Mouse (Mus musculus): ENCODE data around the gene Olfr1289. TPM values are rescaled to one million over a fixed set of nuclear protein-coding genes. Genes with fewer than 3 reads are reported as not detected.

The Olfr1289 gene
- total and polyA plus RNA-seq, 3 experiments: not detected

DNA sequence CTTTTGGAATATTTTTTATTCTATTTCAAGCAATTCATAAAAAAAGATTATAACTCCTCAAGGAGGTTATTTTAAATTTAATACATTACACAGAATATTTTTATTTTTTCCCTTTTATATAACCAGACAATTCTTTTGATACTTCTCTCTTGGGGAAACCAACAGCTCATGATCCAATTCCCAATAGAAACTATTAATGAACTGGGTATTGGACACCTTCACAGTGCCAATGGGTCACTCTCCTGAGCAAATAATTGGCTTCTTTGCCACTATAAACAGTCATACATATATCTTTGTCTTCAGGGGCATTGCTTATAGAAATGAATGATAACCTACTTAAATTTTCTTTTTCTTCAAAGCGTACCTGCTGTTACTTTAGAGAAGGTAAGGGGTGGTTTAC is 6.8 kb upstream of the Olfr1289 start, which contains the start of gene Olfr1288:
Olfr1288 (plus strand) TSS at position 301 of the 400 bp plus-strand sequence.
- no peak within 1 kb of the TSS for H3K27ac ChIP-seq (ENCODE audit: control insufficient read depth, low read depth, low read length)
- H3K79me2 ChIP-seq (ENCODE audit: control insufficient read depth, insufficient read depth, low read length, poor library complexity): no peaks in the 10 kb centered on the region
- no peak within 1 kb of the TSS for H3K9ac ChIP-seq (ENCODE audit: control insufficient read depth, low read depth, low read length, poor library complexity, severe bottlenecking)
- H3K27me3 ChIP-seq (ENCODE audit: control insufficient read depth in 1 of 2, insufficient read depth in 2 of 2, low read length in 2 of 2): no peaks in the 10 kb centered on the region
- no peak for DNase-seq (ENCODE audit: low read depth, low spot score)
- H3K4me3 ChIP-seq (ENCODE audit: control insufficient read depth in 1 of 2, insufficient read depth in 1 of 2, low read depth in 2 of 2, low read length in 2 of 2): no peak within 1 kb of the TSS
- no peak for TF ChIP-seq ZKSCAN1 (IDR thresholded peaks at IDR 0.05; ENCODE audit: low read depth, low read length)
- no peak for TF ChIP-seq TBP (IDR thresholded peaks at IDR 0.05; ENCODE audit: low read depth, low read length)
- no peak for TF ChIP-seq CHD1 (IDR thresholded peaks at IDR 0.05; ENCODE audit: low read depth, low read length)
- no peak for TF ChIP-seq NRF1 (IDR thresholded peaks at IDR 0.05; ENCODE audit: insufficient read depth, low read depth, low read length, poor library complexity, severe bottlenecking)
- no peak for TF ChIP-seq CHD2 (IDR thresholded peaks at IDR 0.05; ENCODE audit: low read length)
- TF ChIP-seq MAZ (IDR thresholded peaks at IDR 0.05; ENCODE audit: low read depth, low read length): no peak
- no peak for TF ChIP-seq MXI1 (IDR thresholded peaks at IDR 0.05; ENCODE audit: low read depth, low read length)
- no peak for TF ChIP-seq CTCF (IDR thresholded peaks at IDR 0.05 in 2 of 3, conservative IDR thresholded peaks at IDR 0.05 in 1 of 3; ENCODE audit: control insufficient read depth in 1 of 3, insufficient read depth in 1 of 3, low read depth in 2 of 3, low read length in 3 of 3, poor library complexity in 1 of 3, severe bottlenecking in 1 of 3)
- no peak for TF ChIP-seq SIN3A (IDR thresholded peaks at IDR 0.05; ENCODE audit: low read length)
- TF ChIP-seq HCFC1 (IDR thresholded peaks at IDR 0.05; ENCODE audit: low read depth, low read length): no peak
- TF ChIP-seq USF2 (IDR thresholded peaks at IDR 0.05; ENCODE audit: borderline replicate concordance in 1 of 2, insufficient read depth in 1 of 2, low read depth in 1 of 2, low read length in 2 of 2): no peak
- no peak for TF ChIP-seq SMC3 (IDR thresholded peaks at IDR 0.05; ENCODE audit: low read depth, low read length)
- TF ChIP-seq TAL1 (IDR thresholded peaks at IDR 0.05; ENCODE audit: low read length): no peak
- no peaks in the 10 kb centered on the region for H3K4me1 ChIP-seq (ENCODE audit: control insufficient read depth in 1 of 2, insufficient read depth in 2 of 2, low read length in 2 of 2)
- no peaks in the 10 kb centered on the region for H3K9me3 ChIP-seq (replicated peaks; ENCODE audit: insufficient read depth, low read length)
- H3K36me3 ChIP-seq (ENCODE audit: control insufficient read depth in 1 of 2, insufficient read depth in 2 of 2, low read length in 2 of 2): no peaks in the 10 kb centered on the region

DNA sequence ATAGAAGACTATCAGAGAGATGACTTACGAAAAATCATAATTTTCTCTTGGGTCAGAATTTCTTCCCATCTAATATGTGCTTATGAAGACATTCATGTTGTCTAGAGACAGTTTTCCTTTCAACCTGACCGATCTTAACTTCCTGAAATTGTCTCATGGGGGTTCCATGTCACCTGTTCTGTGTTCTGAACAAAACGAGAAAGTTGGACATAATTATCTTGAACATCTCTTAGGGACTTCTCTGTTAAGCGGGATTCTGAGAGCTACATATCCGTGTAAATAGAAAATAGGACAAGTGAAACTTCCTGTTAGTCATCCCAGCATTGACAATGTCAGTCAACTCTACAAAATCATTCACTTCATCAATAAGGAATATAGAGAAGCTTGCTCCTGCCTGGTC is 13.1 kb downstream of the Olfr1289 start, which contains the start of gene Olfr1290:
Olfr1290 (minus strand) TSS at position 101 of the 400 bp plus-strand sequence.
- no peak within 1 kb of the TSS for H3K4me3 ChIP-seq (ENCODE audit: control insufficient read depth in 1 of 2, insufficient read depth in 1 of 2, low read depth in 2 of 2, low read length in 2 of 2)
- H3K27ac ChIP-seq (ENCODE audit: control insufficient read depth, low read depth, low read length): no peak within 1 kb of the TSS

GRCm38 (mm10) chr2:111496880-111497279 is 16.3 kb downstream of the Olfr1289 start, which contains the start of gene Olfr1291-ps1:
Gene Olfr1291-ps1 (plus strand): TSS chr2:111497180.
- Histone ChIP-seq H3K4me3 (ENCODE audit: control insufficient read depth in 1 of 2, insufficient read depth in 1 of 2, low read depth in 2 of 2, low read length in 2 of 2) (no peak within 1 kb of the TSS), H3K36me3 (ENCODE audit: control insufficient read depth in 1 of 2, insufficient read depth in 2 of 2, low read length in 2 of 2) (no peaks in the 10 kb centered on the region), H3K4me1 (ENCODE audit: control insufficient read depth in 1 of 2, insufficient read depth in 2 of 2, low read length in 2 of 2) (no peaks in the 10 kb centered on the region), H3K9me3 (replicated peaks; ENCODE audit: insufficient read depth, low read length) (no peaks in the 10 kb centered on the region), H3K27ac (ENCODE audit: control insufficient read depth, low read depth, low read length) (no peak within 1 kb of the TSS), H3K27me3 (ENCODE audit: control insufficient read depth in 1 of 2, insufficient read depth in 2 of 2, low read length in 2 of 2) (no peaks in the 10 kb centered on the region), H3K79me2 (ENCODE audit: control insufficient read depth, insufficient read depth, low read length, poor library complexity) (no peaks in the 10 kb centered on the region), H3K9ac (ENCODE audit: control insufficient read depth, low read depth, low read length, poor library complexity, severe bottlenecking) (no peak within 1 kb of the TSS)
- DNase-seq (ENCODE audit: low read depth, low spot score): no peak
- no peak for TF ChIP-seq MYC (IDR thresholded peaks at IDR 0.05; ENCODE audit: low read depth, low read length)

More for the DNA sequence above, 13.1 kb downstream of the Olfr1289 start, which contains the start of gene Olfr1290:
- Histone ChIP-seq H3K9me3 (replicated peaks; ENCODE audit: insufficient read depth, low read length) (no peaks in the 10 kb centered on the region), H3K4me1 (ENCODE audit: control insufficient read depth in 1 of 2, insufficient read depth in 2 of 2, low read length in 2 of 2) (no peaks in the 10 kb centered on the region), H3K9ac (ENCODE audit: control insufficient read depth, low read depth, low read length, poor library complexity, severe bottlenecking) (no peak within 1 kb of the TSS), H3K36me3 (ENCODE audit: control insufficient read depth in 1 of 2, insufficient read depth in 2 of 2, low read length in 2 of 2) (no peaks in the 10 kb centered on the region), H3K27me3 (ENCODE audit: control insufficient read depth in 1 of 2, insufficient read depth in 2 of 2, low read length in 2 of 2) (no peaks in the 10 kb centered on the region), H3K79me2 (ENCODE audit: control insufficient read depth, insufficient read depth, low read length, poor library complexity) (no peaks in the 10 kb centered on the region)
- TF ChIP-seq SIN3A (IDR thresholded peaks at IDR 0.05; ENCODE audit: low read length): no peak
- DNase-seq (ENCODE audit: low read depth, low spot score): no peak

Data from MEL (cell line).